Mouse (Mus musculus) kidney, adult 2 months (tissue): ENCODE measurements around the gene Muc15. TPM values are rescaled to one million over a fixed set of nuclear protein-coding genes. Genes with fewer than 3 reads are reported as not detected.

ENCODE experiments used
- DNase-seq: peaks from one replicate; pipeline ENCODE4 v3.0.0; 2021
- H3K27ac ChIP-seq: fragments of 200-500 bp; 2 replicates; pipeline ENCODE4 v1.5.1; 2012; ENCODE audit warnings: low read depth, low read length, control low read depth, inconsistent platforms; ENCODE audit not compliant: insufficient read depth
- H3K27me3 ChIP-seq: fragments of 200-500 bp; replicated peaks from 2 replicates; pipeline ENCODE4 v1.6.1; 2012; ENCODE audit warnings: mild to moderate bottlenecking, moderate library complexity, low read length, inconsistent platforms; ENCODE audit not compliant: control insufficient read depth, insufficient read depth
- H3K36me3 ChIP-seq: fragments of 200-500 bp; 2 replicates; pipeline ENCODE4 v1.6.1; 2012; ENCODE audit warnings: mild to moderate bottlenecking, moderate library complexity, low read length, inconsistent platforms; ENCODE audit not compliant: control insufficient read depth, insufficient read depth
- H3K4me1 ChIP-seq: fragments of 200-500 bp; 2 replicates; pipeline ENCODE4 v1.6.1; 2011; ENCODE audit warnings: low read length; ENCODE audit not compliant: control insufficient read depth, insufficient read depth
- H3K4me3 ChIP-seq: fragments of 200-500 bp; 2 replicates; pipeline ENCODE4 v1.5.1; 2011; ENCODE audit warnings: mild to moderate bottlenecking, low read depth, low read length, control low read depth; ENCODE audit not compliant: insufficient read depth
- CTCF ChIP-seq: fragments of 200-500 bp; conservative IDR thresholded peaks from 2 replicates; pipeline ENCODE4 v1.5.1; 2011; ENCODE audit warnings: low read depth, mild to moderate bottlenecking, control low read depth, low read length, moderate library complexity, mixed read lengths; ENCODE audit not compliant: insufficient read depth, insufficient read length
- POLR2A ChIP-seq: fragments of 200-500 bp; IDR thresholded peaks from one replicate; pipeline ENCODE4 v1.6.1; 2011; ENCODE audit warnings: low read depth, low read length, control low read depth
- WGBS: fragments of 180-500 bp; shearing (Covaris S2); methylation state at CpG from one replicate; pipeline ENCODE4 v1.1.7; 2018; 5-methylcytosine and 5-hydroxymethylcytosine counted together
- polyA plus RNA-seq: library from polyadenylated mRNA; depleted of rRNA; stranded (reverse); fragments of >200 nt; gene quantifications from 2 replicates; pipeline ENCODE4 v1.2.3, GENCODE M21; 2012; rRNA removed

Gene Muc15
- polyA plus RNA-seq, 1 experiment = not detected

- WGBS = 79% methylated on average over 1 of the region's 1 CpGs
- Histone ChIP-seq H3K27ac (no peak overlapping the region), H3K27me3 (no peaks in the 10 kb centered on the region; the same call in 1 of the 2 replicates), H3K4me3 (no peak overlapping the region), H3K4me1 (no peaks in the 10 kb centered on the region), H3K36me3 (no peaks in the 10 kb centered on the region)
- no peak for DNase-seq
- TF ChIP-seq CTCF = no peak
- TF ChIP-seq POLR2A = no peak
Measured at GRCm38 (mm10) chr2:110739781-110740180, 18.6 kb downstream of the Muc15 start.

- H3K4me3 ChIP-seq = no peak overlapping the region
- no peaks in the 10 kb centered on the region for H3K4me1 ChIP-seq
- no peaks in the 10 kb centered on the region for H3K36me3 ChIP-seq
- WGBS = 51% methylated on average over 1 of the region's 1 CpGs
- no peak for DNase-seq
- H3K27ac ChIP-seq = no peak overlapping the region
- H3K27me3 ChIP-seq = no peaks in the 10 kb centered on the region; the same call in 1 of the 2 replicates
- no peak for TF ChIP-seq POLR2A
- no peak for TF ChIP-seq CTCF
Measured at GRCm38 (mm10) chr2:110740493-110740892, 19.4 kb downstream of the Muc15 start.

GRCm38 (mm10) chr2:110757556-110757955, 36.4 kb downstream of the Muc15 start:
- H3K27ac ChIP-seq = no peak overlapping the region
- DNase-seq = no peak
- no peaks in the 10 kb centered on the region for H3K36me3 ChIP-seq
- no peaks in the 10 kb centered on the region for H3K4me1 ChIP-seq
- WGBS = 70% methylated on average over 2 of the region's 2 CpGs
- TF ChIP-seq CTCF (no peak), POLR2A (no peak)
- H3K4me3 ChIP-seq = no peak overlapping the region
- H3K27me3 ChIP-seq = no peaks in the 10 kb centered on the region

DNA sequence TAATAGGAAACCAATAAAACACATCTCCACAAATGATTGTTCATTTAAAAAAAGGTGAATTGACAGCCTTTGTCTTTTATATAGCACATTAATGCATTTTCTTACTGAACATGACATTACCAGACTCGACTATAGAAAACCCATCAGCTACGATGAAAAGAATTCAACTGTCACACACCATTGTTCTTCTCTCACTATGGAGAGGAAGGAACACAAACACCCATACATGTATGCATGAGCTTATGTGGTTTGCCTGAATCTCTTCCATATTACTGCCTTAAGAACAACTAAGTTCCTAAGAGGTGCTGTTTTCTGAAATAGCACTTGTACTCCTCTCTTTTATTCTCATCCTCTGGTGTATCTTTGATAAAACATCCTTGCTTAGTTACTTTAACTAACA, 38.3 kb downstream of the Muc15 start:
- DNase-seq = no peak
- no peaks in the 10 kb centered on the region for H3K4me1 ChIP-seq
- no peak overlapping the region for H3K27ac ChIP-seq
- no peaks in the 10 kb centered on the region for H3K27me3 ChIP-seq
- TF ChIP-seq POLR2A = no peak
- TF ChIP-seq CTCF = no peak
- 84% methylated on average over 2 of the region's 2 CpGs for WGBS
- H3K4me3 ChIP-seq = no peak overlapping the region
- no peaks in the 10 kb centered on the region for H3K36me3 ChIP-seq

DNA sequence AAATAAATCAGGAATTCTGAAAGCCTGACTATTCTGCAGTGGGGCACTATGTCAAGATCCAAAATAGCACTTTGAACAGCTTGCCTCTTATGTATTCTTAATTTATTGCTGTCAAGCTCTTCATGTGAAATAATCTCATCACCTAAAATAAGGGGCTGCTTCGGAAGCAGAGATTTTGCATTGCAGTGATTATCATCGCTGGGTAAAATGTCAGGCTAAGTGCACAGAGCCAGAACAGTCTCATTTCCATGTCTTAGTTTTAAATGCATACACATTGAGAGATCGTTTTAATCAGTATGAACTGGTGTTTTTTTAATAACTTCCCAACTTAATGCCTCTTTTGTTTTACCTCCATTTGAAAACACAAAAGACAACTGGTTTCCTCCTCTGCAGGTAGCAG, 66.3 kb downstream of the Muc15 start:
- H3K4me1 ChIP-seq = no peaks in the 10 kb centered on the region

More for the DNA sequence above, 66.3 kb downstream of the Muc15 start:
- H3K27ac ChIP-seq = no peak overlapping the region
- no peak for DNase-seq
- no peaks in the 10 kb centered on the region for H3K27me3 ChIP-seq
- H3K4me3 ChIP-seq = no peak overlapping the region
- TF ChIP-seq POLR2A (no peak), CTCF (no peak)
- H3K36me3 ChIP-seq = no peaks in the 10 kb centered on the region
- 81% methylated on average over 3 of the region's 3 CpGs for WGBS

Other genes starting within 250 kb of the Muc15 start
- gene Slc5a12, start 124.0 kb upstream of the Muc15 start, polyA plus RNA-seq = 209 and 239 TPM in 2 replicates
- 0.02 TPM in 1 of 2 replicates, not detected in the other for gene Ano3, start 229.6 kb downstream of the Muc15 start, polyA plus RNA-seq